Mouse (Mus musculus) activated CD4-positive, CD25-positive, alpha-beta regulatory T cell, adult 4 months (primary cell): ENCODE measurements at regions not wholly inside any gene's neighbourhood (a gene's known extent, or its start where the extent isn't known, plus 50 kb on each side); places are given as distances from the start of the nearest gene placed in this dataset.

ENCODE experiments used
- ATAC-seq: one replicate; pipeline ENCODE4 v1.8.0; 2017

DNA sequence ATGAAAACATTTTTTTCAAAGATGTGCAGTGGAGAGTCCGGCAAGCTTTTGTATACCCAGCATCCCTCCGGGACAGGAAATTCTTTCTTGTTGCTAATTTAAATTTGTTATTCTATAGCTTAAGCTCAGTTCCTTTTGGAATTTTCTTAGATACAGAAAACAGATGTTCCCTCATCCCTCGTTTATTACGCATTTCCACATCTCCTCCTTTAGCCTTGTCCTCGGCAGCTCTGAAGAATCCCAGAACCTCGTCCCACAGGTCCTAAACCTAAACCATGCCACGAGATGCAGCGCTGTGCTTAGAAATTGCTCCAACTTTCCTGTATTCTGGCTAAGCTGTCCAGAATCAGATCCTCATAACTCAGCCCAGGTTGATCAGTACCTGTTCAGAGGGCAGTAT lies 332.0 kb downstream of the Adgrl2 start:
- no peak for ATAC-seq

DNA sequence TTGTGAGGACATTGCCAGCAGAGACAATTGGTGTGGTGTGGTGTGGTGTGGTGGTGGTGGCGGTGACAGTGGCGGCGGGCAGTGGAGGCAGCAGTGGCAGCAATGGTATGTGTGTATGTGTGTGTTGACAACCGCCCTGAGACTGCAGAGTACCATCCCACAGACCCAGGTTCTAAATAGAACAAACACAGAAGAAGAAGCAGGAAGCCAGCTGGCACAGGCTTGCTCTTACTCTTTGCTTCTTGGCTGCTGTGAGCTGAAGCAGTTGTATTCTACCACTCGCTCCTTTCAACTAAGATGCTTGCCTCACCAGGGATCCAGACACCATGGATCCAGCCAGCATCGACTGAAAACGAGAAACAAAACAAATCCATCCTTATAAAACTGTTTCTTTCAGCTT lies 334.2 kb downstream of the Adgrl2 start:
- ATAC-seq, result no peak

DNA sequence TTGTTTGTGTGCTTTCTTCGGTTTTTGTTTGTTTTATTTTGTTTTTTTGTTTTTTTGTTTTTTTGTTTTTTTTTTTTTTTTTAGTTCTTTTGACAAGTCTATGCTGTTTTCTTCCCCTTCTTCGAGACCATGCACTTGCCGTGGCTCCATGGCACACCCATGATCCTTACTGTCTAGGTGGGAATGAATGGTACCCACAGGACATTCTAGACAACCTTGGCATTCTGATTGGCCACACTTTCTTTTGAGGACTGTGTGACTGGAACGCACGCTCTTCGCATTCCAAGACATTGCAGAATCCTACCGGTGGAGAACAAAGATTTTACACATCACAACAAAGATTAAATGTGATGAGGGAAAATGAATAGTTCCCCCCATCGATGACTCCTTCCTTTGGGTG lies 340.1 kb downstream of the Adgrl2 start:
- ATAC-seq, result no peak

DNA sequence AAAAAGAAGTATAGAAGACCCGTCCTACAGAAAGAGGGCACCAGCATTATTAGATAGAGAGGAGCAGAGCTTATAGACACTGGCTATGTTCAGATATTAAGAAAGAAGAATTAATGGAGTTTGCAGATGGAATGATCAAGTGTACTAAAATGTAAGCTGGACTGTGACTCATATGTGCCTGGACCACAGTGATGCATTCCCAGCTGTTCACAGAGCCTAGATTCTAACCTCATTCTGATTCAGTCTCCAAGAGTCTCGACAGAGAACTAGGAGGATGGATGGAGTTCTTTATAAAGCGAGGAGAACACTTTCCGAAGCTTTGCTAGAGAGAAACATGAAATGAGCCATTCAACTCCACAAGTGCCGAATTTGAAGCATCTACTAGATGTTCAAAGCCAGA lies 345.4 kb downstream of the Adgrl2 start:
- ATAC-seq, result no peak

DNA sequence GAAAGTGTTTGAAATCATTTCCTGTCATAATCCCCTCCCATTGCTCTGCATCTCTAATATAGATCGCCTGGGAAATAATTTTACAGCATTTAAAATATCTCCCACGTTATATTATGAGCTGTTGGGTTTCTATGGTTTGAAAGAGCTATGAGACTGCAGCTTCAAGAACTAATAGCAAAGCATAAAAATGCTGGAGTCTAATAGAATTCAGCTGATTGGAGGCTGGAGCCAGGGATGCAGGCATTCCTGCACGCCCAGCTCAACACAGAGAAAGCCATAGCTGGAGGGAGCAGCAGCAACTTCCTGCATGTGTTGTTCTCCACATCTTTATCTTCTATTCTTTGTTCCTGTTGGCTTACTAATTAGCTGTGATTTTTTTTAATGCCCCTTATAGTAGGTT lies 348.8 kb downstream of the Adgrl2 start:
- ATAC-seq, result no peak

DNA sequence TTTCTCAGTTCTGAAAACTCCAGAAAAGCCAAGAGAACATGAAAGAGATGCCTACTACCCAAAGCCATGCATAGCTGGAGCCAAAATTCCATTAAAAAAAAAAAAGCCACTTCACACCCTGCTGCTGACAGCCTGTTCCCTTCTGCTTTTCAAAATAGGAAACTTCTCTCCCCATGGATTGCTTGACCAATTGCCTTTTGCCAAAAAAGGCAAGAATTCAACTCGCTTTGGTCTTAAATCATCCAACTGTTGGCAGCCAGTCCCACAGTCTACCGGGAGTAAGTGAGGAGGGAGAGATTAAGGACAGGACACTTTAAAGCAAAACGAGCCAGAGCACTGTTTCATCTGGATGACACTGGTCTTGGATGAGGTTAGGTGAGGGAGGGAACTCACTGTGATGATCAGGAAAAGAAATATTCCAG lies 349.7 kb downstream of the Adgrl2 start:
- no peak for ATAC-seq

DNA sequence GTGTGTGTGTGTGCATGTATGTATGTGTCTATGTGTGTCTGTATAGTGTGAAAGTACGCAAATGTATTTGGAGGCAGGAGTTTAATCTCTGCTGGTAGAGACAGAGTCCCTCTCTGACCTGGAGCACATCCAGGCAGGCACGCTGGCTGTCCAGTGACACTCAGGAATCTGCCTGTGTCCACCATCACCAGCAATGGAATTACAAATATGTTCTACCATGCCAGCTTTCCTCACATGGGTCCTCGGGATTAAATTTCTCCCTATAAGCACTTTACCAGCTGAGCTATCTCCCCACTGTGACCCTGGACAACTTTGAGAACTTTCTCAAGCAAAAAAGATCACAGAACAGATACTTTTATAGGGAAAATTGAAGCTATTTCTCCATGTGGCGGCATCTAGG lies 355.3 kb downstream of the Adgrl2 start:
- ATAC-seq, result no peak

DNA sequence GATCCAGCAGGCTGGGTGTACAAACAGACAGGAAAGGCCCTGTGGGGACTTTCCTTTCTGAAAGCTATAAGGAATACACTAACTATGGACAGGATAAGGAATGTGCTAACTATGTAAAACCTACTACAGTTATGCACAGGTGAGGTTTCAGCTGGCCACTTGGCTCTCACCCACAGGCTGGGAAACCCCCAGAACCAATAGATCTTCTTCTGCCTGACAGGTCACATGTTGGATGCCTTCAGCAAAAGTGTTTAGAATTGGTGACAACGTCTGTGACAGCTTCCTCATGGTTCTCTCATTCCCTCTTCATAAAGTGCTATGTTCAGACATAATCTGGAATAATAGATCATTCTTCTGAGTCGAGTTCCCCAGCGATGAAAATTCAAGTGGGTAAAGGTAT lies 356.0 kb downstream of the Adgrl2 start:
- ATAC-seq, result no peak

DNA sequence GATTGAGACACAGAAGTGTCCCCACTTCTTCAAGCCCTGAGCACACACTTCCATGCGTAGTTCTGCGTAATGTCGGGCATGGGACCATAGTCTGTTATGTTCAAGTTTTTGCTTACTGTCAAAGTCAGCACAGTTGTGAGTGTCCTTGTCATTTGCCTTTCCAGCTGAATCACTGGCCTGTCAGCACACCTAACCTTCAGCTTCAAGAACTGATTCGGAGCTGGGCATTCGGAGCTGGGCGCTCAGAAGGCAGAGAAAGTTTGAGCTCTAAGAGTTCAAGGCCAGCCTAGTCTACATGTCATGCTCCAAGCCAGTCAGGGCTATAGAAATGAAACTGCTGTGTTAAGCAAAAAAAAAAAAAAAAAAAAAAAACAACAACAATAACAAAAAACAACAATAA lies 357.1 kb downstream of the Adgrl2 start:
- ATAC-seq, result no peak

DNA sequence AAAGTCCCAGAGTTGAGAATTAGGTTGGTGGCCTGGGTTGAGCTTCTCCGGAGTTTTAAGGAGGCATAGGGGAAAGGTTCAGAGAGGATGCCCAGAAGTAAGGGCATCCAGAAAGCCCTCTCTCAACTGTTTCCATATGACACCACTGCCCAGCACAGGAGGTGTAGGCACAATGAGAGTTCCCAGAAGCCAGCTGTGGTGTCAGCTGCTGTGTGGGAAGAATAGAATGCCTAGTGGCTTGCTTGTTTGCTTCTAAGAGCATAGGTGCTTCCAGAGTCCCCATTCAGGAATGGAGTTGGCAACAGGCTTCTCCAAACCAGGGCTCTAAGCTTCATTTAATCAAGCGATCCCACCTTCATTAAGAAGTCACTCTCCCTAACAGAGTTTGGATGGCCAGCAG lies 357.9 kb downstream of the Adgrl2 start:
- no peak for ATAC-seq

DNA sequence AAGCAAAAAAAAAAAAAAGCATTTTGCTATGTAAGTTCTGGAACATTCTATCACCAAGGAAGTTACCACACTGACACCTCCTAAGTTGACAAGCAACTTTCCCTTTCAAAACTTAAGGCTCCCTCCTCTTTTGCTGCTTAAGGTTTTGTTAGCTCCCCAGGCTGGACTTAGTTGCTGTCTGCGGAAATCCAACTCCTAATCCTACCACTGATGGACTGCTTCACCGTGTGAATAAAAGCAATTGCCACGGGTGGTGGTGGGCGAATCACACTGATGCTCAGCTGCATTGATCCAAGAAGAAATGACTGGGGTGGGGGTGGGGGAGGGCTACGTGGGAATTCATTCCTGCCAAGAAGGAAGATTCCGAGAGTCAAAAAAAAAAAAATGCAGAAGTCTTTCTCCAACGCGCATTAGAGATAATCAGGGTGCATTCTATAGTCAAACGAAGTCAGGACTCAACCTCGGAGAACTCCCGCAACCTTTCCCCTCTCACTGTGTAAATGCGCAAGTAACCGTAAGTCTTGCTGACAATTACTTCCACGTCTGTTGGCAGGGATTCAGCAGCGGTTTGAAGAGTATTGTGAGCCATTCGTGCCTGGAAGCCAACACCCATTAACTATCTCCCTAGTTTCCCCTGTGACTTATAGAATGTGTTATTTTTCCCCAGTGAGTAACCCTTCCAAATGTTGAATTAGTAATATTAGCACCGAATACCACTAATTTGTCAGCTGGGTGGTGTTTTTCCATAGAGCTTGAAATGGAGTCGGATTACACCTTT lies 358.8 kb downstream of the Adgrl2 start:
- no peak for ATAC-seq

DNA sequence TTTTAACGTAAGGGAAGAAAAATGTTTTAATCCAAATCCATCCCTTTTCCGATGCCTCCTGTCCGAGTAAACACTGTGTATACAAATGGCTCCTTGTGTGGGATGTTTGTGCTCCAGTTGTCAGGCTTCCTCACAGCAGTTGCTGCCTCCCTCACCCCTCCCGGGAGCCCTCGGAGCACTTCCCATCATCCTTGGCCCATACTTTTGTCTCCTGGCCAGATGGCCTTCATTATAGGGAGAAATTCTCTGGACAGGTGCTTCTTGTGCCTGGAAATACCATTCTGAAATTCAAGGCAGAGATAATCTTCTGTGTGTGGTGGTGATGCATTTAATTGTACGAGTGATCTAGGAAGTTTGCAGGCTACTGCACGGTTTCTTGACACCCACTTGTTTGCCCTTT lies 359.5 kb downstream of the Adgrl2 start:
- ATAC-seq, result no peak

DNA sequence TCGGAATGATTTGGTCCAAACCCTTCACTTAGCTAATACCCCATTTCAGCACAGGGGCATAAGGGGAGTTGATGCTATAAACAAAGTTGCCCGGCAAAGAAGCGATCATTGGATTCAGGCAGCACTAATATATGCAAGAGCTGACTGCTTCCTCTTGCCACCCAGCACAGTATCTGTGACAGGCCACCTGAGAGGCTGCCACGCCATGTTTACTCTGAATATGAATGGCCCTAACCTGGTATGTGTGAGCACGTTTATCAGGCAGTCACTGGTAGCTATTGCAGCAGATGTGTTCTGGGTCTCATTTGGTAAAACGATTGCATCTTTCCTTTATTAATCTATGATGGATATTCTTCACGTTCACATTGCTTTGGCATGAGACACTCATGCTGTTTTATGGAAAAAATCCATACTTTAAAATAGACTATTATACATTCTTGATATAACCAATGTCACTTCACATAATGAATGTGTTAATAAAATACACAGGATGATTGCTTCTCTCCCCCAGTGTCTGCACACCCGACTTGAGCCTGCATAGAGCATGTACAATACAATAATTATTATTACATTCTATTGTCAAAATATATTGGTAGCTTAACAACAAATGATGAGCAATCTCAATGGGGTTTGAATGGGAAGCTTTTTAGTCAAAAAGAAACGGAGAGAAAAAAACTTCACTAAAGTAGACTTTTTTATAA lies 375.2 kb downstream of the Adgrl2 start:
- no peak for ATAC-seq

DNA sequence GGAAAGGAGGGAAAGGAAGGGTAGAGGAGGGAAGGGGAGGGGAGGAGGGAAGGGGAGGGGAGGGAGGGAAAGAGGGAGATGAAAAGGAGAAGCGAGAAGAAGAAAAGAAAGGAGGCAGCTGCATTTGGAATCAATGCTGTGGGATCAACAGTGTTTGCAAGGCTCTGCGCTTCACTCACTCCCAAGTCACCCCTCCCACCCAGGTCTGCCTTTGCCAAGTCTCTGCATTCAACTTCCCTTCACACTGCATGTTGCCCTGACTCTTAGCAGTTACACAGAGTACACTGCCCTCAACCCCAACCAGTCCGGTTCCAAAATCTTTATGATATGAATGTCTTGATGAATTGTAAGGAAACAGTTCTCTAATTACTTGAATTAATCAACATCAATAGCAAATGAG lies 376.9 kb downstream of the Adgrl2 start:
- ATAC-seq, result no peak

DNA sequence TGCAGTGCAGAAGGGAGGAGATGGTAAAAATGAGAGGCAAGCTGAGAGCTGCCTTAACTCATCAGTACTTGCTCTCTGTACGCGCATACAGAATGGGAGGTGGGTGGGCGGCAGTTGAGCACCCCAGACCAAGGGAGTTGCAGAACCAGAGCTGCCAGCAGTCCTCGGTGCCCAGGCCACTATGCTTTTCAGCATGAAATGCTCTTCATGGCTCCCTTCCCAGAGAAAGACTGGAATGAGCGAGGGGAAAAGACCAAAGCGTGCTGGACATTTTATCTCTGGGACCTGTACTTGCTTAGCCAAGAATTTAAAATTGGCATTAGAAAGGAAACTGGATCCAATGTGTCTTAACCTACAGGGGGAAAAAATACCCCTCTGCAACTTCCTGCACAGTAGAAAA lies 387.1 kb downstream of the Adgrl2 start:
- ATAC-seq, result no peak

DNA sequence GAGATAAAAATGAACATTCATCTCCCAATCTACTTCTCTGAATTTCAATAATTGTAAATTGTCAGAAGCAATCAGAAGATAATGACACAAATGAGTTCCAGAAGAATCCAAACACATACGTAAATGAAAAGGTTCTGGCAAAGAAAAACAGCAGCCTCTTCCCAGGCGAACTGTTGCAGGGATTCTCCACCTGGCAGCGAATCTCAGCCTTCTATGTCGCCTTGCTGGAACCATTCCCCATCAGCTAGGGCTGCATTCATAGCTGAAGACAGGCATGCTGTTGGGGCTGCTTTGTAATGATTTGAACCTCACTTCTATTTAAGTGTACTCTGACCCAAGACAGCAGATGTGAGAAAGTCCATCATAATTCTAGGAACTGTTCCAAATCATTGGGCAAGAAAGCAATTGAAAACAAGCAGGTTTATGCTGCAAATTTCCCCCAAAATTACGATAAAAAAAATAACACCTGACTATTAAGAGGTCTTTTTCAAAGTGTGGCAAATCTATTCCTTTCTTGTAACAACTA lies 387.6 kb downstream of the Adgrl2 start:
- no peak for ATAC-seq

DNA sequence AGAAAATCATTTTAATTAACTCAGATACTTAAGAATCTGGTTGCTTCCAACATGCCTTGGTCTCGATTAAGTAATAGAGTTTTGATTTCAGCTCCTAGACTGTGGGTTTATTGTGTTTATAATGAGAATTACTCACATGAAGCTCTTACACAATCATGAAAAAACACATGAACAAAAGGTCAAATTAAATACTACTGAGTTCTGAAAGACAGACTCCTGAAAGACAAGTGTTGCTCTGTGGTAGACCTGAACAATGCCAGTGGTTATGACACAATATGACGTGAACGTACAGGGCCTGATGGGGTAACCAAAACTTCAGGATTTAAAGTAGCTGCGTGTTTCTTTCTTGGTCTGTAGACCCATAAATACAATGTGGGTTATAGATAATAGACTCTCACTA lies 394.8 kb downstream of the Adgrl2 start:
- no peak for ATAC-seq

DNA sequence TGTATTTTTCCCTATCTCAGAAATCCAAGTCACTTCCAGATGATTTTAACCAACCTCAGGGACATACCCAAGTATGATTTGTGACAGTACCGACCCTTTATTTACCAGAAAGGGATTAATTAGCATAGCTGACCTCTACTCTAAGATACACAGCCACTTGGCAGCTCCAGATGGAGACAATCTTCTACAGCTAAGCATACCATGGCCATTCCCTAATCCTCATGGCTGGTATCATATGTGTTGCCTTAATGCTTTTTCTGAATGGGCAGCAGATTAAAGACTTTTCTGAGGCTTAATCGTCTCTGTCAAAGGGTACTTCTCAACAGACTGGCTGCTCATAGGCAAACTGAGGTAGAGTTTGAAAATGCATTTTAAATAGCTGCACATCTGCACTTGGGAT lies 400.8 kb downstream of the Adgrl2 start:
- no peak for ATAC-seq

DNA sequence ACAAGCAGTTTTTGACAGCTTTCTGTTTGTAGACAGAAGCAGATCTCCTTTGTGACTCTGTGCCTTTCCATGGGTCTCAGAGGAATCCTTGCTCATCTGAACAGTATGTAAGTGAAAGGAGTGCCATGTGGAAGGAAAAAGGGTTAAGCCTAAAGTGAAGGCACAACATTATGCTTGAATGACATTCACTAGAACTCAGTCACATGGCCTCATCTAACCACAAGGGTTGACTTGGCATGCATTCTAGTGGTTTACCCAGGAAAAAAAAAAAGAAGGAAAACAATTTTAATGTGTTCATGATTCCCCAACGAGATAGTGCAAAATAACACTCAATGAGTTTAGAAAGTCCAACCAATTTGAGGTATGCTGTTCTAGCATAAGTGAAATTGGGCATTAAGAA lies 414.6 kb downstream of the Adgrl2 start:
- no peak for ATAC-seq

DNA sequence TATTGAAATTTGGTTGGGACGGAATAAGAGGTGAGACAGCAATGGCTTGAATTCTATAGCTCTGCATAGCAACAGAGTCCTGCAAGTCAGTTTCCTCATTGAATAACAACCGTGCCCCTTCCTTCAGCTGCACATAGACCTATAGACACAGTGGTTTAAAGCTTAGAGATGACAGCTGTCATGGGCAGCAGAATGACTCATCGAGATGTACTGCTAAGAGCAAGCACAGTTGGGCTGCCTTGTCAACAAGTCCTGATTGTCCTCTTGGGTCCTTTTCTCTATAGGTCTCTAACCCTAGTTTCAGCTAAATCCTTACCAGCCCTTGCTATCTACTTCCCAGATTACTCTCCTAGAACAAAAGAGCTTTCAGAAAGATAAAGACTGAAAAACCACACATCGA lies 417.9 kb downstream of the Adgrl2 start:
- no peak for ATAC-seq

DNA sequence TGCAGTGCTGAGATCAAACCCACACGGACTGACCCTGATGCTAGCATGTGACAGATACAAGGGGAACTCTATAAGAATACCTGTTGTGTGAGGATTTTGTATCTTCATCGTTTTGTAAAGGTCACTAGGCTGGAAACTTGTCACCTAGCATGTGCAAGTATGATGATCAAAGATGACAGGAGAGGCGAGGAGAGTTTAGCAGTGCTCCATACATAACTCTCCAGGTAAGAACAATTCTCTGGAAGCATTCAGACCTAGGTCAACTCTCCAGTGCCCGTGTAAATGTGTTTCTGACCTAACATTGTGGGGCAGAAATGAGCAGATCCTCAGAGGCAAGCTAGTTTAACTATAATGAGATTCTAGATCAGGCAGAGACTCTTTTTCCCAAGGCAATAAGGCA lies 425.6 kb downstream of the Adgrl2 start:
- no peak for ATAC-seq

DNA sequence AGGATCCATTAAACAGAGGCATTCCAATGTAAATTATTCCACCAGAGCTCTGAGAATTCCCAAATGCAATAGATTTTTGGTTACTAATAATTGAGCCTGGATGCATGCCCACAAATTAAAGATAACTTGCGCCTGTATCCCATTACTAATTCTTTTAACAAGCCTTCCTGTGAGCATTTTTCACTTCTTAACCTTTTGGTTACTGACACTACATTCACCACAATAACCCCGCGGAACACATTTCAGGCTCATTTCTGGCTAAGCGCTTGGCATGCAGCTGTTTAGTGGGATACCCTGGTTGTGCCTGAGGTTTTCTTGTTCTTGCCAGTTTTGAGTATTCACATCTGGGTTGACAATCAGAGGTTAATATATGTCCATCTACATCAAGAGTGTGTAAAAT lies 429.1 kb downstream of the Adgrl2 start:
- ATAC-seq, result no peak

DNA sequence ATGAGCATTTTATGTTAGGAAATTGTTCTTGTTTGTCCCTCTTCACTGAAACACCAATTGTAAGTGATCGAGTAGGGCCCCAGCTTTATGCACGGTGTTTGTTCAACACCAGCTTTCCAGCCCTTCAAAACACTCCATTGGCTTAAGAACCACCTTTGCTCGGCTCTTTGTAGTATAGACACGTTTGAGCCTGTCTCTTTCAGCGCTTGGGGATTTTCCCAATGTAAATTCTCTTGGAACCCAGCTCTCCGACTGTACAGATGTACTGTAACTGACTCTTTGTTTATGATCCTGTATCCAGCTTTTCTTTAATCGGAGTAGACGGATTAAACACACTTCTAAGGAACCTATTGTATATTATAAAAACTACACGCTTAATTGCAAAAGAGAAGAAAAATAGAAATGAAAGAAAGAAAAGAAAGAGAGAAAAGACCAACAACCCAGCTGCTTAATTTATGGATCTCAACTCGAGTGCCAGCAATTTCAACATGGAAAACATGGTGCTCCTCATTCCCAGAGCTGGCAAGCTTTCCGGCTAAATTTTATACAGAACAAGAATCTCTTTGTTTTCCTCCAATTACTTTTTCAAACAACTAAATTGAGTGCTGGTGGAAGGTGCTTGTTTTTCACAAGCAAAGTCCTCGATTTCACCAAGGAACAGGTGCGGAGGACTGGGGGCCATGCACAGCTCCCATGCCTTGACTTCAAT lies 430.4 kb downstream of the Adgrl2 start:
- no peak for ATAC-seq
